Mouse (Mus musculus): ENCODE data around the gene Gabrg2.

Gene Gabrg2

DNA sequence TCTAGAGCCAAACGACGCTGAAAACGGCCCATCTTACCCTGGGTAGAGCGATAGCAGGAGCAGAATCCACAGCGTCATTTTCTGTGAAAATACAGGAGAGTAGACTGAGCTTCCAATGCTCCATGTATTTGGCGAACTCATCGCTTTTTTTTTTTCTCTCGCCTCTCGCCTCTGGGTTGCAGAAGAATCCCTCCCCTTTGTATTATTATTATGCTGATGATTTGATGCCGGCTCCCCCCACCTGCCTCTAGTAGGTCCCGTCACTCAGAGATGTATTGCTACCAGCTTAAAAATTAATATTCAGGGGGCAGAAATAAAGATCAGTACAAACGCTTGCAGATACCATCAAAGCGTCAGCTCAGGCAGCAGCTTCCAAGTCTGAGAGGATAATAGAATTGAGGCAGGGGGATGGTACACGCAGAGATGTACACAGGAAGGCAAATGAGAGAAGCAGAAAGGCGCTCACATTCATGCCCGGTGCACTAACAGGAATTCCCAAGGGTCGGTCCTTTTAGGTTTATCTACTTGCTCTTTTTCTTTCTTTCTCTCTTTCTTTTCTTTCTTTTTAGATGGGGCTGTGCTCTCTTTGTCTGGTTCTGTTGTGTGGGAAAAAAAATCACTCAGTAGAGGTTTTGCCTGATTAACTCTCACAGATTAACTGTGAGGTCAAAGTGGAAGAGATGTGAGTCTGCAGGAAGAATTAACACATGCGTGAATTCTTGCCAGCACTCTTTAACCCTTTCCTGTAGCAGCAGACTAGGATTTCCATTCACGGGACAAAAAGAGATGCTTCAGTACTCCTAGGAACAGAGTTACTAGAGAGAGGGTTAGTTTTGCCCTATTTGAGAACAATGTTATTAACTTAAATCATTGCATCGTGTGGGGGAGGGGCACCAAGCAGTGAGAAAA, at the start of gene Gabrg2:
Gene Gabrg2 (minus strand): TSS at position 668 of the 909 bp plus-strand sequence.
- peak; percentile 36 to 61 for DNase-seq

GRCm38 (mm10) chr11:42048201-42048600, 47.5 kb upstream of the Gabrg2 start:
- DNase-seq: no peak

DNA sequence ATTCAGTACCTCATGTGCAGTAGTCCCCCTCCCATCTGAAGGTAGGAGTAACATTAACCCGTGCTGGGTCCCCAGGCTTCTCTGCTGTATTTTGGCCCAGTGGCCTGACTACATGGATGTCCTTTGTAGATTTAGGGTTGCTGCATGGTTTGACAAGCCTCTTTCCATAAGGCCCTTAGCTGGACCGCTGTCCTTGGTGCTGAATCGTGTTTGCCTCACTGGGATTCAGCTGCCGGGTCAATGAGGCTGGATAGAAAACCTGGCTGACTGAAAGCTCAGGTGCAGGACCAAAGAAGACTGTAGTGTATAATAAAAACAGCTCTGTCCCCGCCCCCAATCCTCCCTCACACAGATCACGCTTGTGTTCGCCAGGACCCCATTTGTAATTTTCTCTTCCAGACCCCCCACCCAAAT, 1.2 kb downstream of the Gabrg2 start:
- DNase-seq: peak; percentile 58 to 67

DNA sequence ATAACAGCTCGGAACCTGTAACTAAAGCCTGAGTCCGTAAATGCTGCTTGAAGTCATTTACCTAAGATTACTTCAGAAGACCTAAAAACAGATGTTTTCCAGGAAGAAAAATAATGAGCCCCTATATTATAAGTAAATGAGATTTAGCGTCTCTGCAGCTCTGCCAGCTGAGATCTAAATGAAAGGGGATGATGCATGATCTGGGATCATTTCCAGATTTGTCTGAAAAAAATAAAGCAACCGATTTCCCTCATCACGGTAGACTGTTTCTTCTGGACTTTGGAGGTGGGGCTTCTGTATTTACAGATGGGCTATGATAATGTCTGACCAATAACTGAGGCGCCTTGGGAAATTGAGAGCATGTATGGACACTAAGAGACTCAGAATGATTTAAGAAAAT, 20.5 kb downstream of the Gabrg2 start:
- DNase-seq: no peak

DNA sequence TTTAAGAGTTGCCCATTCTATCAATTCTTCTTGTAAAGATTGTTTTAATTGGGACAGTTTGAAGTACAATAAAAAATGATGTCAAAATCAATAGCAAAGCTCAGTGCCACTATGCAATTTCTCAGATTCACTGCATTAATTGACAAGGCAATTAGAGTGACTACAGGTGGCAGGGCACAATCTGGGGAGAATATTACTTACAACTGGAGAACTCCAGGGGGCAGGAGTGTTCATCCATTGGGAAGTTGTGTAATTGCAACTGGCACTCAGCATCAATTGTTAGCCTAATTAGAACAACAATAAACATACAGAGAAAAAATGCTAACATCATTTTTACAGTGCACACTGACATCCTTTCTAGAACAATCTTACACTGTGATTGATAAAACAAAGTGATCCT, 32.1 kb downstream of the Gabrg2 start:
- DNase-seq: no peak

DNA sequence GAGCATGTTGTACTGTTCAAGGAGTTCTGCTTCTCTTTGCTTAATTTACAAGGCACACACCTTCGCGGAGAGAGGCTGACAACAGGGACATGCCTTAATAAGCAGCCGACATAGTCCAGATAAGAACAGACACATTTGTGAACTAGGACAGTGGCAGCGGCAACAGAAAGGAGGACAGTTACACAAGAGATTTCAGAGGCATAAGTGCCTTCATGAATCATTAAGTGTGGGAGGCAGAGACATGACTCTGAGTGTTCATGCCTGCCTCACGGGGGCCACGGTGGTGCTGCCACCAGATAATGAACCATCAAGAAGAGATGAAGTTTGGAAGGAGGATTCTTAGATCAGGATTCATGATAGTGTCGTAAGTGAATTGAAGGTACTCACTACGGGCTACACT, 38.0 kb downstream of the Gabrg2 start:
- DNase-seq: no peak

- no peak for DNase-seq
These were observed 47.1 kb downstream of the Gabrg2 start for GRCm38 (mm10) chr11:41953550-41953949.

DNA sequence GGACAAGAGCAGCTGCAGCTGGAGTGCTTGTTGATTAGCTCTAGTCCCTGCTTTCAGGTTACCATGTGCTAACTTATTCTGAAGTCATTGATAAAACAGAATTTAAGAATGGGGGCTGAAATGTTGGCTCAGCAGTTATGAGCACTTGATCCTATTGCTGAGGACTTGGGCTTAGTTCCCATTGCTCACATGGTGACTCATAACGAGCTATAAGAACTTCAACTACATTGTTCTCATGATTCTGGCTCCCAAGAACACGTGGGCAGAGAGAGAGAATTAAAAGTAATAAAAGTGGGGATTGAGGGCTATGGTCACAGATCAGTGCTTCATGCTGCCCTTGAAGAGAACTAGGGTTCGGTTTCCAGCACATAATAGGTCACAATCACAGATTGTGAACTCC, 48.8 kb downstream of the Gabrg2 start:
- DNase-seq: no peak

GRCm38 (mm10) chr11:41945471-41945870, 55.2 kb downstream of the Gabrg2 start:
- peak; percentile 26 to 35 for DNase-seq

GRCm38 (mm10) chr11:41937979-41938378, 62.7 kb downstream of the Gabrg2 start:
- DNase-seq: no peak

DNA sequence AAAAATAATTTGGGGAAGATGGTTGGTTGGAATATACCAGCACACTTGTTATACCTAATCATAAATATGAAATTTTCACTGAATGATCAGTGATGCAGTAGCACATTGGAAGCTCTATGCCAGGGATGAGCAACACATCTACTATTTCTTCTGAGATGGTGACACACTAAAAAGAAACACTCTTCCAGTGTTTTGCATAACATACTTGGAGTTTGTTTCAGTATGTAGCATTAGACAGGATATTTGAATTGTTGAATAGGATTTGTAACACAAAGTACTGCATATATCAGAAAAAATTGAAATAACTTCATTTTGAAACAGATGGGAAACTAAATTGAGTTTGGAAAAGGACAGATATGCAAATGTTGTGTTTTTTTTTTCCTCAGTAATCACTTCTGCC, 81.8 kb downstream of the Gabrg2 start:
- DNase-seq: no peak

DNA sequence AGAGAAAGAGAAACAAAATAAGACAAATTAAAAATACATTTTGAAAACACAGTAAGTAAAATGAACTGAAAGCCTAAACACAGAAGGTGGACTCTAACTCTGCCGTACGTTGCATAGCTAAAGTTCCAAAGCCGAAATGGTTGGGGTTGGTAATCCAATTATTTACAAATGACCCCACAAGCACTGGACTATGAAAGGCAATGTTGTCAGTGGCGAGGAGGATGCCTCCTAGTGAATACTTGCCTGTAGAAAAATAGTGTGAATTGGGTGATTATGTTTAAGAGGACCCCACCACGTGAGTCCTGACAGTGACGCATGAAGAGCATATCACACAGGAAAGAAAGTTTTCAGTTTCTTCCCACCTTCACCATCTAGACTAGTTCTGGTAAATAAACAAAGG, 86.6 kb downstream of the Gabrg2 start:
- no peak for DNase-seq

GRCm38 (mm10) chr11:41903661-41904060, 97.0 kb downstream of the Gabrg2 start:
- DNase-seq: peak; percentile 9 to 20
